Mouse (Mus musculus) monocyte, adult 2 months (primary cell): ENCODE data around the gene Ppa1.
A peak's percentile ranks its signal among the peaks of the same experiment; 100 is the strongest.

Experiments used
- DNase-seq, 2 experiments: peaks; one replicate each; pipeline ENCODE4 v3.0.0; 2022; ENCODE audit warnings: low spot score in 2 of 2, low read depth in 1 of 2

Ppa1 gene

DNA sequence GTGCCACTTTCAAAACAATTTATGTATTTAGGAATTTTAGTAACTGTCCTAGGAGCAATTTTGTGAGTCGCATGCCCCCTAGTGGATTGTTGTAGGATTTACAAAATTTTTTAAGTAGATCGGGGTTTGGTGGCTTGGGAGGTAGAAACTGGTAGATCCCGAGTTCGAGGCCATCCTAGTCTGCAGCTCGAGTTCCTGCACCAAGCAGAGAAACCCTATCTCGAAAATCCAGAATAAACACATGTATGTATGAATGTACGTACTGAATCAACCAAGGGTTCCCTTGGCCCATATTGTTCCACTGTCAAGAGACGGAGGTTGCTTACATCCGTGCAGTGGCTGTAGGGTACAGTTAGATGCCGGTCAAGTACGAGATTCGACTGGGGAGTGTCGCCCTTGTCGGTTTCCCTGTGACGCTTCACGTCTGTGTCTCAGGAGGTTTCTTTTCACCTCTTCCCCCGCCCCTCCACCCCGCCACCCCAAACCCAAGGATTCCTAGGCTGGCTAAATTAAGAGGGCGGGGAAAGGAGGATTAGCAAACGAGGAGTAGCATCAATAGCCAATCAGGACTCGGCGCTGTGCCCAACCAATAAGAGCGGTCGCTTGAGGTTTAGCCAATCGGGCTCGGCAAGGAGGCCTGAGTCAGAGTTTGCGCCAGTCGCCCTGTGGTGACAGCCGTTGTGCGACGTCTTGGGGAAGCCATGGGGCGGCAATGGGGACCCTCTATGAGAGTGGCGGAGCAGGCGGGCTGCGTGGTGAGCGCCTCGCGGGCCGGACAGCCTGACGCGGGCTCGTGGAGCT is 46.7 kb downstream of the Ppa1 start, which contains the start of gene Tysnd1:
Tysnd1 (plus strand) TSS at position 645 of the 801 bp plus-strand sequence.
- peak; percentile 79 to 85 for DNase-seq

DNA sequence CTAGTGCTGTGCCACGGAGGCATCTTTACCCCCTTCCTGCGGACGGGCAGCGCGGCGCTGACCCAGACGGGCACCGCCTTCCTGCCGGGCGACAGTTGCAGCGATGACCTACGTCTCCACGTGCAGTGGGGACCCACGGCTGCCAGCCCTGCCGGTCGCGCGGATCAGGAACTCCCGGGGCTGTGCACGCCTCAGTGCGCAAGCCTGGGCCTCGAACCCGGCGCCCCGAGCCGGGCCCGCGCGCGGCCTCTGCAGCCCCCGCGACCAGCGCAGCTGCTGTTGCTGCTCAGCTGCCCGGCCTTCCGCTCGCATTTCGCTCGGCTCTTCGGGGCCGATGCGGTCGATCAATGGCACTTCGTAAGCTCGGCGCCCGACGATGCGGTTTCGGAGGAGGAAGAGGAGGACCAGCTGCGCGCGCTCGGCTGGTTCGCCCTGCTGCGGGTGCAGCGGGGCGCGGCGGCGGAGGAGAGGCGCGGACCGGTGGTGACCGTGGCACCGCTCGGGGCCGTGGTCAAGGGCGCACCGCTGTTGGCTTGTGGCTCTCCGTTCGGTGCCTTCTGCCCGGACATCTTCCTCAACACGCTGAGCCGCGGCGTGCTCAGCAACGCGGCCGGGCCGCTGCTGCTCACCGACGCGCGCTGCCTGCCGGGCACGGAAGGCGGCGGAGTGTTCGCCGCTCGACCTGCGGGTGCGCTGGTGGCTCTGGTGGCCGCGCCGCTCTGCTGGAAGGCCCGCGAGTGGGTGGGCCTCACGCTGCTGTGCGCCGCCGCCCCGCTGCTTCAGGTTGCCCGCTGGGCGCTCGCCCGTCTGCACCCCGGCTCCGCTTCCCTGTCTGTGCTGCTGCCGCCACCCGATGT is 47.6 kb downstream of the Ppa1 start:
- DNase-seq: no peak

DNA sequence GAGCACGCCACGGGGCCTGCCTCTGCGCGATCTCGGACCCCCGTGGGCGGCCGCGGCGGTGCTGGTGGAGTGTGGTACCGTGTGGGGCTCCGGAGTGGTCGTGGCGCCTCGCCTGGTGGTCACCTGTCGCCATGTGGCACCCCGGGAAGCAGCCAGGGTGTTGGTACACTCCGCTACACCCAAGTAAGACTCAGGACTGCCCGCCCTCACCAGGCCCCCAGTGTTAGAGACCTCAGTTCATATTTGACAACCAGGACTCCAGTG is 48.1 kb downstream of the Ppa1 start:
- DNase-seq: no peak

DNA sequence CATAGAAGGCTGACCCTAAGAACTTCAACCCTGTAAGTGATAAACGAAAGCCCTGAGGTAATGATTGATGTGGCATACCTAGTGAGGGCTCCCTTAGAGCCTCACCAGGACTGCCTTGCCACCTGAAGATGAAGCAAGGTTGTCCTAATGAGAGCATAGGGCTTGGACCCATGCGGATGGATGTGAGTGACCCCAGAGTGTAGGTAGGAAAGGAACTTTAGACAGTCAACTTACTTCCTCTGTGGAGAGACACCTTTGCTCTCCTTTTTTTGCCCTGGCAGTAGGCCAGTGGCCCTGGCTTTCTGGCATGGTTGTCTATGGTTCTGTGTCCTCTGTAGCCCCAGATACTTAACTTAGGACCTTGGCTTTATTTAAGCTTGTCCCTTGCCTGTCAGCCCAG is 48.7 kb downstream of the Ppa1 start:
- DNase-seq: no peak

DNA sequence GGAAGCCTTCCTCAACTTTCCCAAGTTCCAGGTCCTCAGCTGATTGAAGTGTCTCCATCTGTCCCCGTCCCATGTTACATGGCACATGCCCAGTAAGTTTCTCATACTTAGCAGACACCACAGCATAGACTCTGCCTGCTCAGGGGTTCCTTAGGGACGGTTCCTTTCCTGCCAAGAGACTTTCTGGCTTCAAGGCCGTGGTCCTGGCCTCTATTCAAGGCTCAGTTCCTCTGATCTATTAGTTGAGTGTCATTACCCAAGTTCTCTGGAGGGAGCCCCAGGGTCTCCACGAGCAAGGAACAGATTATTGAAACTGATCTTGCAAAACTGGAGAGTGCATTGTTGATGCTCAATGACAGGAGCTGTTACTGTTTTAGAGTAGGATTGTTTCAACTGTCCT is 56.3 kb downstream of the Ppa1 start:
- DNase-seq: no peak

DNA sequence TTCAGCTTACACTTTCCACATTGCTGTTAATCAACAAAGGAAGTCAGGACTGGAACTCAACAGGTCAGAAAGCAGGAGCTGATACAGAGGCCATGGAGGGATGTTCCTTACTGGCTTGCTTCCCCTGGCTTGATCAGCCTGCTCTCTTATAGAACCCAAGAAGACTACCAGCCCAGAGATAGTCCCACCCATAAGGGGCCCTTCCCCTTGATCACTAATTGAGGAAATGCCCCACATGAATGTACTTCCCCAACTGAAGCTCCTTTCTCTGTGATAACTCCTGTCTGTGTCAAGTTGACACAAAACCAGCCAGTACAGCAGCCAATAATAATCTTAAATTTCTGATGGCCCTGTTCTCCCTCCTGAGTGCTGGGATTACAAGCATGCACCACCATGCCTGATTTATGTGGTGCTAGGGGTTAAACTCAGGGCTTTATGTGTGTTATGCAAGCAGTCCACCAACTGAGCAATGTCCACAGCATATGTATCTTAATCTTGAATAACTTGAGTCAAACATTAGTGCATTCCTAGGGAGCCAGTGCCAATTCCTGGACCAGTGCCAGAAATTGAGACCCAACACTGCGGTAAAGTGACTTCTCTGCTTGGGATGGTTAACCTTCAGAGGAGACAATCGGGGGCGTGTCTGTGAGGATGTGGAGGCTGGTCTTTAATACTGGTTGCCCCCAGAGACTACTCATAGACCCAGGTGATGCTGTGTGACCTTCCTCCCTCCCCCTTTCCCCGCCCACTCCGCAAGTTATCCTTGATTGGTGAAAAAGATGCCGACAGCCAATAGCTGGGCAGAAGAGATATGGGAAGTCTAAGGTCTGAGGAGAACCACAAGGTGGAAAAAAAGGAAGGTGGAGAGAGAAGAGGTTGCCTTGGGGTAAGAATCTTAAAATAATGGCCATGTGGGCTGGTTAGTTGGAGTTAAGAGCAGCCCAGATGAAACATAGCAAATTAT is 58.3 kb downstream of the Ppa1 start:
- DNase-seq: peak in 1 of 2 experiments; percentile 27

DNA sequence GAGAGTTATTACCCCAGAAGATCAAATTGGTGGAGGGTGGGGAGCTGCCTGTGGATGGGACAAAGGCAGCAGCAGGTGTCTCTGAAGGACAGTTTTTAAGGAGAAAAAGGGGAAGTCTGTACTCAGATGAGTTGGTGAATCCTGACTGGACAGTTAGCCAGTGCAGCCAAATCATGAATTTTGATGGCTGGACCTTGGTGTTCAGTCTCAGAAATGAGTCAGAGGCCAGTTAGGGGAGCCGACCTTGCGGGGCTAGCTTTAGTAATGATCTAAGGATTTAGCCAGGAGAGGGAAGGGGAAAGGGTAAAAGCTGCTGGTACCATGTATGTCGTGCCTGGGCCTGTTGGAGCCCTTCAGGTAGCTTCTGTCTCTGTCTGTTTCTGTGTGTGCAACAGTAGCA is 65.2 kb downstream of the Ppa1 start:
- DNase-seq: no peak

DNA sequence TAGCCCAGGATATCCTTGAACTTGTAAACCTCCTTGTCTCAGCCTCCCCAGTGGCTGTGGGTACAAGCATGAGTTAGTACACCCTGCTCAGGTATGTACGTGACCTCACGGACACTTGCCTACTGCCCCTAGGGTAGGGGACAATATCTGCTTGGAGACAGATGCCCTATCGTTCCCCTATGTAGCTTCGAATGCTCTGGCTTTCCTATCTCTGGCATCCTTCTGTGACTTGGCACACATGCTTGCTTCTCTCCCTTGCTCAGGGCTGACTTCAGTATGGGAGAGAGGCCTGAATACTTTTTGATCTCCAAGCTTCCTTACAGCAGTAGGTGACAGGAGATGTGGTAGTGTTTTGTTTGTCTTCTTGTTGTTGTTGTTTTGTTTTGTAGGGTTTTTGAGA is 65.8 kb downstream of the Ppa1 start:
- DNase-seq: no peak

DNA sequence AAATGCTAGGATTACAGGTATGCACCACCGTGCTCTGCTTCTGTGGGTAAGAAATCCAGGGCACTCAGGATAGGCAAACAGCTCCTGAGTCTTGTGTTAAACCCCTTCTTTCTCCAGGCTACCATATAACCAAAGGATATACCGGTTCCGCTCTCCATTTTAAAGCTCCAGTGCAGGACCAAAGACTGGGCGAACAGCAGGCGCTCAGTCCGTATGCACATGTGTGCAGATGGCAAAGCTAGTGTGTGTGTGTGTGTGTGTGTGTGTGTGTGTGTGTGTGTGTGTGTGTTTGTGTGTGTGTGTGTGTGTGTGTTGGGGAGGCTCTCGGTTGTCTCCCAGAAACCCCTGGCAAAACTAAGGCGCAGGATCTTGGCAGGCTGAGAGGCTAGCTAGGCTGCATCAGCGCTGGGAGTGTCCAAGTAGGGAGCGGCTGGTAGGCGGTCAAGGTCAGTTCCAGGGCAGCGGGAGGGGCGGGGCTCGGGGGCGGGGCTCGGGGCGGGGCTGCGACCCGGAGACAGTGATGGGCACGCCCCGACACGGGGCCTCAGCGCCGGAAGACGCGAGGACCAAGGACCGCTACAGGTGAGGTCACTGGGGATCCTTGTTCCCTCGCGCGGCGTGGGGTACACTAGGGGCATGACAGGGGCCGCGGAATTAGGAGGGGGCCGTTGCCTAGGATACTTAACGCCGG is 66.6 kb downstream of the Ppa1 start, which contains the start of gene Aifm2:
Aifm2 (plus strand) TSS at position 493 of the 691 bp plus-strand sequence.
- peak in 1 of 2 experiments; percentile 23 for DNase-seq

DNA sequence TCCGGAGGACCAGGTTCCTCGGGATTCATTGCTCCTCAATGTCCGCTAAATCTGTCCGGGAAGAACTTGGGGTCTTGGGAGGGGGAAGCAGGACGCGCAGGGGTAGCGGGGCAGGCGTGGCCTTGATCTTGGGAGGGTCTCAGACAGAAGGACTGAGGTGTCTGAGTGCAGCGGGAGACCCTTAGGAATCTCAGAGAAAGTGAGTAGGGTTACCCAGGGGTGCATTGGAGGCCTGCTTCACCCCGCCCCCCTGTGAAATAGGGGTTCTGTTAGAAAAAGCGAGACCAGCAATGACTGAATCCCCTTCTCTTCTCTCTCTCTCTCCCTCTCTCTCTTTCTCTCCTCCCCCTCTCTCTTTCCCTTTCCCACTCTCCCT is 67.1 kb downstream of the Ppa1 start:
- no peak for DNase-seq

DNA sequence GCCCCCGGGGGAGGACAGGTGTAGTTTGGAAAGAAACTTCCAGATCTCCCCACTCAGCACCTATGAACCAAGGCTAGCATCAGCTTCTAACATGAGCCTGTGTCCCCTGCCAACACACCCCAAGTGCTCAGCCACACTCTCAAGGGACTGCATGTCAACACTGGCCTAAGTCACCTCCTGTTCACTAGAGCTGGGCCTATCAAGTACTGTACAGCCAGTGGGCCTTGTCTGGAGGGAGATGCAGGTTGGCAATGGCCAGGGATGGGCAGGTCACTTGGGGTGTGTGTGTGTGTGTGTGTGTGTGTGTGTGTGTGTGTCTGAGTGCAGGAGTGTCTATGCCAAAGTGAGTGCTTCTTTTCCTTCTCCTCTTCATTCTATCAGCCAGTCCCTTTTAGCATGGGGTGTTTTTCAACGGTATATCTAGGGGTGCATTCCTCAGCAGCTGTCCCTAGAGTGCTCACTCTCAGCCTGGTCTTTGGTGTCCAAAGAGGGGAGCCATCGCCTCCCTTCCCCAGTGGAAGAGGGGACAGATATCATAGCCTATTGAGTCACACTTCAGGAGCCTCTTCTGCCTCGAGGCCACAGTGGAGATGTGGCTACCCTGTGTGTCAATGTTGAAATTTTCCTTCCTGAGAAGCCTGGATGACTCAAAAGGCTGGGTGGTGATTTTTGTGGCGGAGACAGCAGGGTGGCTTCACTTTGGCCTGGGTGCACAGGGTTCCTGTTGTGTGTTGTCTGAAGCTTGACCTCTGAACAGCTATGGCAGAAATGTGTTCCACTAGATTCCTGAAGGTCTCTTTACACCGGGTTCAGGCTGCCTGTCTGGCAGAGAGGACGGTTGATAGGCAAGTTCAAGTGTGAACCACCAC is 67.9 kb downstream of the Ppa1 start:
- peak in 1 of 2 experiments; percentile 12 for DNase-seq

DNA sequence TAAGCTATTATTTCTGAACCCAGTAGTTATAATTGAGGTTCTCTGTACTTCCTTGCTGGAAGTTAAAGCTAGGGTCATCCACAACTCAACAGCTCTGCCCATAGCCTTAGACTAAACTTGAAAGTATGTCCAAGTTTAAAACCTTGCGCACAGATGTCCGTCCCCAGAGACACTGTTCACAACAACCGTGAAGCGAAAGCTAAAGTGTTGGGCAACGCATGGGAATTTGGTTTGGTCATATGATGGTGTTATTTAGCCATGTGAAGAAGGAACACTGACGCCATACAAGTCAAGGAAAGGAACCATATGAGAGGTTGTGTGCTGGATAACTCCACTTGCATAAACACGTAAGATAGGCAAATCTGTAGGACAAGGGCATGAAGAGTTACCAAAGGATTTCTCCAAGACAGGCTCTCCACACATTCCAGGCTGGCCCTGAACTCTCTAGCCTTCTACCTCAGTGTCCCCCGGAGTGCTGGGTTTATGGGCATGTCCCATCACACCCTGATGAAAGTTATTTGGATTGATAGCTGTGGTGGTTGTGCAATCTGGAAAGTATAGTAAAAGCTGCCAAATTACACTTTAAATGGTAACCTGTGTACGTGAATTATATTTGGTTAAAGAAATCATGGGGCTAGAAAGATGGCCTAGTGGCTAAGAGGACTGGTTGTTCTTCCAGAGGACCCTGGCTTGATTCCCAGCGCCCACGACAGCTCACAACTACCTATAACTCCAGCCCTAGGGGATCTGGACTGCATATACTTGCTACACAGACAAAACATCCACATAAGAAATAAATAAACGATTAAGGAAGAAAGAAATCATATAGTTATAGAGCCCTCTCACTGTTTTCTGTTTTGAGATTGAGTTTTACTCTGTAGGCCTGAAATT is 69.3 kb downstream of the Ppa1 start:
- DNase-seq: no peak

DNA sequence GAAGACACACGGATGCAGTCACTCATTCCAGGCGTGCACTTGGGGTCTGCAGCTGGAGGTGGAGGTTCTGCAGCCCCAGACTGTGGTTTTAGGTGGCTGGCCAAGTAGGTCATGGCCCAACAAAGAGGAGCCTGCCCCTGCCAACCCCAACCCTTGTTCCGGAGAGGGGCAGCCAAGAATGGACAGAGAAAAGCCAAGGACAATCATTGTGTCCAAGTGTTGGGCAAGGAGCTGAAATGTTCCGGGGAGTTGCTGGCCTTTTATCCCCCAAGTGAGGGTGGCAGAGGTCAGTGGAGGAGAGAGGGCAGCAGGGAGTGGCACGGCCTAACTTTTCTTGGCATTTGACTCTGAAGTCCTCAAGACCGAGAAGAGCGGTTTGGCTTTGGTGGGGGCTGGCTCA is 72.0 kb downstream of the Ppa1 start:
- no peak for DNase-seq

DNA sequence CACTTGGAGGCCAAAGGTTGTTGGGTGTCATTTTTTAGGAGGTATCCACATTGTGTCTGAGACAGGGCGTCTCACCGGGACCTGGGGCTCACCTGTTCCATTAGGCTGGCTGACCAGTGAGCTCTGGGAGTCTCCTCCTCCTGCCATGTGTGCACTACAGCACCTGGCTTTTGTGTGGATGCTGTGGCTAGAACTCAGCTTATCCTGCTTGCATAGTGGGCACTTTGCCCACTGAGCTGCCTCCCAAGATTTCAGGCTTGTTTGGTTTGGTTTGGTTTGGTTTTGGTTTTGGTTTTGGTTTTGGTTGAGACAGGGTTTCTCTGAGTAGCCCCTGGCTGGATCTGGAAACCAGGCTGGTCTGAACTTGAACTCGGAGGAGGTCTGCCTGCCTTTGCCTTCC is 73.9 kb downstream of the Ppa1 start:
- DNase-seq: no peak

DNA sequence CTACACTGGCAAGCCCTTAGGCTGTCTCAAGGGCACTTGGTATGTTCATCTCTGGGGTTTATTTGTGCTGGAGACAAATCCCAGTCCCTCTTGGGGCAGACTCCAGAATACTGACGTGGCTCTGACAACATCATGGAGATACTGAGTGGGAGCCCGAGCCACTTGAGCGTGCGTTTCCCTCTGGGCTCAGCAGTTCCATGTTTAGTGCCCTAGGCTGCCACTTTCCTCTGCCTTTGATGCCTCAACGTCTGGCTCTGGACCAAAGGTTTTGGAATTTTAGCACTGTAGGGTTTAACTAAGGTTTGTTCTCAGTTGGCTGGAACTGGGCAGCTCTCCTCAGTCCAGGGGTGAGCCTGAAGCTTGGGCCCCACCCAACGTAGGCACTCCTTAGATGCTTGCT is 74.9 kb downstream of the Ppa1 start:
- DNase-seq: no peak
